Mouse (Mus musculus) small intestine, adult 2 months (tissue): ENCODE results near the gene Drap1.

ENCODE experiments used
- CTCF ChIP-seq: fragments of 200-500 bp; IDR thresholded peaks from 2 replicates; pipeline ENCODE4 v1.5.1; 2012; ENCODE audit warnings: low read depth, mild to moderate bottlenecking, control low read depth, inconsistent platforms, low read length, moderate library complexity, mixed read lengths; ENCODE audit not compliant: insufficient replicate concordance, insufficient read length; ENCODE audit errors: extremely low read depth
- POLR2A ChIP-seq: fragments of 200-500 bp; IDR thresholded peaks from 2 replicates; pipeline ENCODE4 v1.6.1; 2012; ENCODE audit warnings: low read depth, mild to moderate bottlenecking, control low read depth, inconsistent platforms, low read length, moderate library complexity

GRCm38 (mm10) chr19:5414534-5414957 lies 10.2 kb downstream of the Drap1 start:
- TF ChIP-seq CTCF (no peak), POLR2A (no peak)
